Mouse (Mus musculus) megakaryocyte, adult 5-6 weeks (primary cell): ENCODE measurements around the gene Krt222. TPM values are rescaled to one million over a fixed set of nuclear protein-coding genes. Genes with fewer than 3 reads are reported as not detected.

ENCODE experiments used
- total RNA-seq, 2 experiments: library from RNA; stranded (forward) in 1 of 2; stranded (reverse) in 1 of 2; fragments of 153-499, 151-499 nt in 1 of 2; fragments of 221-1000, 200-1000 nt in 1 of 2; gene quantifications; 2 replicates each; pipeline versions ENCODE4 v1.2.3 to v1.2.4; 2015 to 2017

The Krt222 gene
- total RNA-seq, 2 experiments from 2014 or later, result not detected

Other genes starting within 250 kb of the Krt222 start
- 299 and 310 TPM in 2 replicates for gene Top2a, start 219.9 kb downstream of the Krt222 start, total RNA-seq (2015)
- 694 and 703 TPM in 2 replicates for gene Top2a, start 219.9 kb downstream of the Krt222 start, total RNA-seq (2017)
- gene Igfbp4, start 202.8 kb downstream of the Krt222 start, total RNA-seq (2015), result 16.0 and 17.3 TPM in 2 replicates
- gene Igfbp4, start 202.8 kb downstream of the Krt222 start, total RNA-seq (2017), result 31.3 and 33.3 TPM in 2 replicates
- 7.4 and 8.6 TPM in 2 replicates for gene Tns4, start 154.8 kb downstream of the Krt222 start, total RNA-seq (2015)
- gene Tns4, start 154.8 kb downstream of the Krt222 start, total RNA-seq (2017), result 4.1 and 4.6 TPM in 2 replicates
- gene Ccr7, start 89.0 kb downstream of the Krt222 start, total RNA-seq (2015), result 0.39 and 0.45 TPM in 2 replicates
- 0.18 TPM in 1 of 2 replicates, not detected in the other for gene Ccr7, start 89.0 kb downstream of the Krt222 start, total RNA-seq (2017)
- 59.4 and 72.9 TPM in 2 replicates for gene Smarce1, start 13.1 kb downstream of the Krt222 start, total RNA-seq (2015)
- 177 and 179 TPM in 2 replicates for gene Smarce1, start 13.1 kb downstream of the Krt222 start, total RNA-seq (2017)
- gene Krt24, start 41.2 kb upstream of the Krt222 start, total RNA-seq (2015), result not detected in 2 replicates
- not detected in 2 replicates for gene Krt24, start 41.2 kb upstream of the Krt222 start, total RNA-seq (2017)
- not detected in 2 replicates for gene Krt25, start 78.9 kb upstream of the Krt222 start, total RNA-seq (2015)
- gene Krt25, start 78.9 kb upstream of the Krt222 start, total RNA-seq (2017), result not detected in 2 replicates
- gene Krt26, start 93.9 kb upstream of the Krt222 start, total RNA-seq (2015), result not detected in 2 replicates
- not detected in 2 replicates for gene Krt26, start 93.9 kb upstream of the Krt222 start, total RNA-seq (2017)
- not detected in 2 replicates for gene Krt27, start 107.0 kb upstream of the Krt222 start, total RNA-seq (2015)
- gene Krt27, start 107.0 kb upstream of the Krt222 start, total RNA-seq (2017), result not detected in 2 replicates
- not detected in 2 replicates for gene Krt28, start 130.8 kb upstream of the Krt222 start, total RNA-seq (2015)
- gene Krt28, start 130.8 kb upstream of the Krt222 start, total RNA-seq (2017), result not detected in 2 replicates
- 1.7 and 3.1 TPM in 2 replicates for gene Krt10, start 145.3 kb upstream of the Krt222 start, total RNA-seq (2015)
- gene Krt10, start 145.3 kb upstream of the Krt222 start, total RNA-seq (2017), result 0.98 TPM in 1 of 2 replicates, not detected in the other
- gene Krt12, start 178.2 kb upstream of the Krt222 start, total RNA-seq (2015), result not detected in 2 replicates
- gene Krt12, start 178.2 kb upstream of the Krt222 start, total RNA-seq (2017), result not detected in 2 replicates
- not detected in 2 replicates for gene Krt20, start 194.1 kb upstream of the Krt222 start, total RNA-seq (2015)
- not detected in 2 replicates for gene Krt20, start 194.1 kb upstream of the Krt222 start, total RNA-seq (2017)
- not detected in 2 replicates for gene Krt23, start 249.1 kb upstream of the Krt222 start, total RNA-seq (2015)
- not detected in 2 replicates for gene Krt23, start 249.1 kb upstream of the Krt222 start, total RNA-seq (2017)